Mouse (Mus musculus) NIH3T3 (cell line): ENCODE measurements around the gene Il16.

Experiments
- DNase-seq: peaks from one replicate; pipeline ENCODE4 v3.0.0-alpha.2; 2012; ENCODE audit warnings: low read depth

Il16 gene

GRCm38 (mm10) chr7:83604180-83604944, 141.2 kb downstream of the Il16 start:
- no peak for DNase-seq

DNA sequence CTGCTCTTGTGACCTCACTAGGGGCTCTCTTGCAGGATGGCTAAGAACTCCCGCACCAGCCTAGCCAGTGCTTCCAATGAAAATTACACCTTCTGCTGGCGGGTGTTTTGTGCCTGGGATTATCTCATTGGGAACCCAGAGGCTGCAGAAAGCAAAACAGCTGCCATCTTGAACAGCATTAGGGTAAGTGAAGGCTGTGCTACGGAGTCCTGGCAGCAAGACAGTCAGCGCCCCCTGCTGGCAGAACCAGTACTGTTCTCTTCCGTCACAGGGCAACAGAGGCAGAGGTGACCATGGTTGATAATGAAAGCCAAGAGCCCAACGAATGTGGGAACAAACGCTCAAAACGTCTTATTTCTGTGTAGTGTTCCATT, 145.6 kb downstream of the Il16 start:
- DNase-seq: peak; percentile 39

DNA sequence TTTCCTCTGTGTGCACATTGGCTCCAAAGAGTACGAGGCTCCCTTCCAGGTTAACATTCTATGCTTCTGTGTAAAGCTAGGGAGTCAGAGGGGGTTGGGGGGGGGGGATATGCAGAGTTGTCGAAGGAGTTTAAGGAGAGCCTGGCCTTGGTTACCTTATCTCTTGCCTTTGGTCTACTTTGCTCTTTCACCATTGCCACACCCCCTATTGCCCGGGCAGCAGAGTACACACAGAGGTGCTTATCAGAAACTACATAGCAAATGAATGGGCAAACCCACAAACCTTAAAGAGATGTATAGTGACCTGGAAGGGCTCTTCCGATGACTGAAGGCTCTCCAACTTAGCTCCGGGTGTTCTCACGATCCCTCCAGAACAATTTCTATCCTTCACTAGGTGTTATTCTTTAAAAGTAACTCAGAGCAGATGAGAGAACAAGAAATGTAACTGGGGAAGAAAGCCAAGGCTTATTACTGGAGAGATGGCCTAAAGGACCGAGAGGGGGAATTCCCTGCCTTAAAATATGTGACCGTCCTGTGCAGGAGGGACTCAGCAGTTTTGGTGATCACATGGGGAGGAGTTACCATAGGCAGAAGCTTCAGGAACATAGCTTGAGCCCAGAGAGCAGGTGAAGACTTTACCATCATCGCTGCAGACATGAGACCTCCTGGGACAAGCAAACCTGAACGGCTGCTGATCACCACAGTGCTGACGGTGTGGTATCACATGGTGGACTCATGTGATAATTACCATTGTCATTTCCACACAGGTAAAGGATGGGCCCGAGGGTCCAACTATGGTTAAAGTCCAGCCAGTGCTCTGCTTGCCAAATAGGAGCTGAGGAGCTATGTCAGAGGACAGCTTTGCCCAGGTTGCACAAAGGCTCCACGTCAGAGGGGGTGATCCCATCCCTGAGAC, 146.3 kb downstream of the Il16 start:
- DNase-seq: no peak

DNA sequence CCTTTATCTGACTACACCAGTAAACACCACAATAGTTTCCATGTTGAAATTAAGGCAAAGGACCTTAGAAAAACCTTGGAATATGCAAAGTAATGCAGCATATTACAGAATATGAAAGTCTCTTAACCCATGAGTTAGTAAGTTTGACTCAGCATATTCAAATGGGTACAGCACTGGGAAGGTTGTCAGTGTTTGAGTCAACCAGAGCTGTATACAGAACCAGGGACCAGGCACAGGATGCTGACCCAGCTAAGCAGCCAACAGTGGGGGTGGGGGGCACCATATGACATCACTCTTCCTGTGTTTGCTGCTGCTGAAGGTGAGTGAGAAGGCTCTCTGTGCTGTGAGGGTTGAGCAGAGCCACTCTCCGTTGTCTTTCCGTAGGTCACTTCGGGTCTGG, 148.5 kb downstream of the Il16 start:
- no peak for DNase-seq

GRCm38 (mm10) chr7:83594056-83594455, 151.5 kb downstream of the Il16 start:
- no peak for DNase-seq
